Mouse (Mus musculus) liver, embryonic 16.5 days (tissue): ENCODE measurements at regions not wholly inside any gene's neighbourhood (a gene's known extent, or its start where the extent isn't known, plus 50 kb on each side); places are given as distances from the start of the nearest gene placed in this dataset.

Experiments
- ATAC-seq: fragments of 200-750 bp; cut with Nextera tagmentation; 2 replicates; pipeline ENCODE4 v1.8.0; 2017; ENCODE audit warnings: low read depth, mild to moderate bottlenecking, moderate number of reproducible peaks, moderate library complexity
- H3K27ac ChIP-seq: fragments of 300-500 bp; sonication (generic); 2 replicates; pipeline ENCODE4 v1.5.1; 2014; ENCODE audit warnings: mild to moderate bottlenecking, low read length
- H3K27me3 ChIP-seq: fragments of 300-500 bp; sonication (generic); 2 replicates; pipeline ENCODE4 v1.6.1; 2014; ENCODE audit warnings: low read depth, low read length, mixed read lengths; ENCODE audit not compliant: control insufficient read depth, insufficient read depth
- H3K36me3 ChIP-seq: fragments of 300-500 bp; sonication (generic); 2 replicates; pipeline ENCODE4 v1.6.1; 2014; ENCODE audit warnings: mild to moderate bottlenecking; ENCODE audit not compliant: control insufficient read depth, insufficient read depth
- H3K4me1 ChIP-seq: fragments of 300-500 bp; sonication (generic); 2 replicates; pipeline ENCODE4 v1.6.1; 2014; ENCODE audit warnings: low read depth, low read length, mixed read lengths; ENCODE audit not compliant: control insufficient read depth
- H3K4me2 ChIP-seq: fragments of 300-500 bp; sonication (generic); 2 replicates; pipeline ENCODE4 v1.6.1; 2014; ENCODE audit warnings: low read depth, low read length, mixed read lengths
- H3K4me3 ChIP-seq: fragments of 300-500 bp; sonication (generic); 2 replicates; pipeline ENCODE4 v1.5.1; 2014; ENCODE audit warnings: low read depth, mild to moderate bottlenecking, low read length
- H3K9ac ChIP-seq: fragments of 300-500 bp; sonication (generic); 2 replicates; pipeline ENCODE4 v1.6.1; 2014; ENCODE audit warnings: low read depth, low read length
- H3K9me3 ChIP-seq: fragments of 300-500 bp; sonication (generic); replicated peaks from 2 replicates; pipeline ENCODE4 v1.6.1; 2016; ENCODE audit warnings: low read length; ENCODE audit not compliant: control insufficient read depth
- WGBS: fragments of 180-500 bp; shearing (Covaris S2); extraction: QIAGEN DNeasy Blood & Tissue Kit; methylation state at CpG from one replicate; pipeline ENCODE4 v1.1.7; 2014; ENCODE audit not compliant: insufficient replicate concordance; 5-methylcytosine and 5-hydroxymethylcytosine counted together

DNA sequence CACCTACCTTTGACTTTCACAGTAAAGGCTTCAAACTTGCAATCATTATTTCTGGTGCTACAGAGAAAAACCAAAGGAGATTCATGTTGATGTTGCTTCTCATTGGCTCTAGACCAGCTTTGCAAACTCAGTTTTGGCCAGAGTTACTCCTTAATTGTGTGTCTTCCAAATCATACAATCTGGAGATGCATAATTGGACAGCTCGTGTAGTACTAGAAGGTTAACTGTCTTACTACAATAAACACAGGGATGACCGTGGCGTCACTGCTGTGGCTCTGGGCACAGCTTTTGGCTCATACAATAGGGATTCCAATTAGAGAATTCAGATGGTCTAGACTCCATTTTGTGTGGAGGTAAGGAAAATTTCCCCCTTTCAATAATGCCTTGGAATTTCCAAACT lies 544.6 kb downstream of the Tns1 start:
- 65% methylated on average over 3 of the region's 3 CpGs for WGBS
- H3K27ac ChIP-seq: no peak overlapping the region
- no peak for ATAC-seq

DNA sequence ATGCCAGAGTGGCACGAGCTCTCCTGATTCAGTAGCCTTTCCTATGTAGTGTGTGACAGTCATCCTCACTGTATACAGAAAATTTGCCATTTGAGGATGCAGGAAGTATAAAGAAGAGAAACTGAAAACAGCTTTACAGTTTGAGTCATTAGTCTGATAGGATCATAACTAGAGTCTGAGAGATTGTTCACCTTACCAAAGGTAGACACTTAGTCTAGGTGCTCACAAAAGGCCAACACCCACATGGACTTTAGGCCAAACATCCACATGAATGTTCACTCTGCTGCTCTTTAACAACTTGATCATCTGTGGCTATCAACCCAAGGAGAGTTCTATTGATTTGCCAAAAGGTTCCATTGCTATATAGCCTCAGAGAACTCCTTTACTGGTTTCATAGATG lies 547.2 kb downstream of the Tns1 start:
- Histone ChIP-seq H3K4me1 (no peaks in the 10 kb centered on the region), H3K4me2 (no peak overlapping the region), H3K9me3 (no peaks in the 10 kb centered on the region), H3K27ac (no peak overlapping the region), H3K4me3 (no peak overlapping the region), H3K27me3 (no peaks in the 10 kb centered on the region), H3K36me3 (no peaks in the 10 kb centered on the region), H3K9ac (no peak overlapping the region)
- 65% methylated on average over 1 of the region's 1 CpGs for WGBS
- ATAC-seq: no peak

More for the DNA sequence above, 544.6 kb downstream of the Tns1 start:
- no peaks in the 10 kb centered on the region for H3K27me3 ChIP-seq
- no peak overlapping the region for H3K4me3 ChIP-seq
- H3K4me1 ChIP-seq: no peaks in the 10 kb centered on the region
- no peak overlapping the region for H3K4me2 ChIP-seq
- no peaks in the 10 kb centered on the region for H3K9me3 ChIP-seq
- no peak overlapping the region for H3K9ac ChIP-seq
- no peaks in the 10 kb centered on the region for H3K36me3 ChIP-seq

DNA sequence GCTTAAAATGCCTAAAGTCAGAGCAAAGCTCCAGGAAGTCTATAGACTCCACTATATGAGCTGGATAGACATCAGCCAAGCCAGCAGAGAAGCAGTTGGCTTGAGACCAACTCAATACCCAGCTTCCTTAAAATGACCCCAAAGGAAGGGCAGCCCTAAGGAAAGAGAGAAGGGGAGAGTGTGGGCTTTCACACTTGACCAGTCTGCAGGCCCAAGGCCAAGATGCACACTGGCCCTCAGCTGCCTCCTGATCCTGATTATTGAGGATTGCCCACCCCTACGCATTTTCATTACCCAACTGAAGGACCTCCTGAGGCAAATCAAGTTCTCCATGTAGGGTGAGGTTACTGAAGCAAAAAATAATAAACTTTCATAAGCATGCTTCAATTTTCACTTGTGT lies 548.6 kb downstream of the Tns1 start:
- 67% methylated on average over 1 of the region's 1 CpGs for WGBS
- no peaks in the 10 kb centered on the region for H3K27me3 ChIP-seq
- no peak overlapping the region for H3K9ac ChIP-seq
- H3K27ac ChIP-seq: no peak overlapping the region
- H3K4me2 ChIP-seq: no peak overlapping the region
- no peak for ATAC-seq
- H3K9me3 ChIP-seq: no peaks in the 10 kb centered on the region
- H3K4me3 ChIP-seq: no peak overlapping the region
- no peaks in the 10 kb centered on the region for H3K36me3 ChIP-seq
- no peaks in the 10 kb centered on the region for H3K4me1 ChIP-seq

DNA sequence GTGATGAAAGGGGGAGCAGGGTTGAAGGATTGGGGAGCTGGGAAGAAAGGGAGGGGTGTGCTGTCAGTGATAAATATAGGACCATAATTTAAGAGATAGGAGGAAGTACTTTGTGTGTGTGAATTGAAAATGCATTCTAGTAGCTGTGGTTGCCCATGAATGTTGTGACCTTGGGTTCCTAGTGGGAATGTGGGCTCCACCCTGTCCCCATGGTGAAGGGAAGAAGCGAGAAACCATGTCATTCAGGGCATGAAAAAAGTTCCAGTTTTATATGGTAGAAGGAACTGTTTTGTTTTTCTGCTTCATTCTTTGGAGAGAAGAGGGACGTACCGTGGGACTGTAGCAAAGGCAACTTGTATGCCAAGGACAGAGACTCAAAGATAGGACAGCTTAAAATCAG lies 553.3 kb downstream of the Tns1 start:
- no peak overlapping the region for H3K4me3 ChIP-seq
- 57% methylated on average over 3 of the region's 3 CpGs for WGBS
- no peaks in the 10 kb centered on the region for H3K4me1 ChIP-seq
- ATAC-seq: no peak
- no peak overlapping the region for H3K27ac ChIP-seq
- H3K27me3 ChIP-seq: no peaks in the 10 kb centered on the region
- no peak overlapping the region for H3K4me2 ChIP-seq
- H3K9ac ChIP-seq: no peak overlapping the region
- H3K9me3 ChIP-seq: no peaks in the 10 kb centered on the region
- no peaks in the 10 kb centered on the region for H3K36me3 ChIP-seq

DNA sequence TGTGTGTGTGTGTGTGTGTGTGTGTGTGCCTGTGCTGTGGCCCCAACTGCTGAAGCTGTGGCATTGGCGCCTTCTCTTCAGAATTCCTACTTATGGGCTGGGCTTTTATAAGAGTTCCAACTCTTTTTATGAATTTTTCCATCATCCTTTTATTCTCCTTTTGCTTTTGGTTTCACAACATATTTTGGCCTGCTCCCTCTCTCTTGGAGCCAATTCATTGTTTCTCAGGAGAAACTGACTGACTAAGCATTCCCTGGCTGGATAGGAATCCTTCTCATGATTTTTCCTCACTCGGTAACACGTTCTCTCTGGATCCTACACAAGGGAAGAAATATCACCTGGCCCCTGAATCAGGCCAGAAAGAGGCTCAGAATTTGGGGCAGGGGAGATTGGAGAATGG lies 551.1 kb upstream of the Tnp1 start:
- H3K4me2 ChIP-seq: no peak overlapping the region
- H3K9ac ChIP-seq: no peak overlapping the region
- no peaks in the 10 kb centered on the region for H3K9me3 ChIP-seq
- 61% methylated on average over 3 of the region's 3 CpGs for WGBS
- no peaks in the 10 kb centered on the region for H3K27me3 ChIP-seq
- no peaks in the 10 kb centered on the region for H3K4me1 ChIP-seq
- H3K27ac ChIP-seq: no peak overlapping the region
- no peak for ATAC-seq
- no peaks in the 10 kb centered on the region for H3K36me3 ChIP-seq
- H3K4me3 ChIP-seq: no peak overlapping the region

DNA sequence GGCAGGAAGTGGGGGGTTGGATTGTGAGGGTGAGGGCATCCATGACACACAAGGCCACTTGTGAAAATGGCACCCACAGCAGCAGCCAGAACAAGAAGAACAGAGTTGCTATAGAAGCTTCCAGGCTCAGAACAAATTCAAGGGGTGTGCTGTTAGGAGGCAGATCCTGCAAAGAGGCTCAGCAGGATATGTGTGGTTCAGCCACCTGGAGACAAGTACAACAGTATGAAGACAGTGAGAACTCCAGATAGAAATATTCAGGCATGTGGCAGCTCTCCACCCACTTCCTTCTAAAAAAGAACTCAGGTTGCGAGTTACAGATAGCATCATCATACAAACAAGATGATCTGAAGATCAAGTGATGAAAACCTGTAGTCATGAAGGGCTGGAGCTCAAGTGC lies 544.9 kb upstream of the Tnp1 start:
- ATAC-seq: no peak

DNA sequence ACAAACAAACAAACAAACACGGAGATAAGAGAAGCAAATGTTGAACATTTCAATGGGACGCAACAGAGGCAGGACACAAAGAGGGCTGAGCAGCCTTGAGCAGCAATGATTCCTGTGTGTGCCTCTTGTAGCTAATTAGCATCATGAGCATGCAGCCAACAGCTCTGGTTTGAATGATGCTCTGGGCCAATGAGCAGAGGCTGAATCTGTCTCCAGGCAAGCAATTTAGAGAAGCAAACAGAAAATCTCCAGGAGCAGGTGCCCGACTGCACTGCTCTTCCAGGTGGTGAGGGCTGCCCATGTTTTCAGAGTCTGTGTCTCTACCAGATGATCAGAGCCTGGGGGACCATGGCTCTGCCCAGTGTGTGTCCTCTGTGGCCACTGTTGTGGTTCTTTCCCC lies 532.2 kb upstream of the Tnp1 start:
- Histone ChIP-seq H3K27me3 (no peaks in the 10 kb centered on the region), H3K4me1 (no peaks in the 10 kb centered on the region), H3K9me3 (no peaks in the 10 kb centered on the region), H3K27ac (no peak overlapping the region), H3K4me2 (no peak overlapping the region), H3K9ac (no peak overlapping the region), H3K4me3 (no peak overlapping the region), H3K36me3 (no peaks in the 10 kb centered on the region)
- WGBS: 64% methylated on average over 3 of the region's 3 CpGs
- ATAC-seq: no peak

More for the DNA sequence above, 544.9 kb upstream of the Tnp1 start:
- Histone ChIP-seq H3K36me3 (no peaks in the 10 kb centered on the region), H3K4me3 (no peak overlapping the region), H3K4me2 (no peak overlapping the region), H3K9me3 (no peaks in the 10 kb centered on the region), H3K27me3 (no peaks in the 10 kb centered on the region), H3K4me1 (no peaks in the 10 kb centered on the region), H3K27ac (no peak overlapping the region), H3K9ac (no peak overlapping the region)
- WGBS: 58% methylated on average over 1 of the region's 1 CpGs

DNA sequence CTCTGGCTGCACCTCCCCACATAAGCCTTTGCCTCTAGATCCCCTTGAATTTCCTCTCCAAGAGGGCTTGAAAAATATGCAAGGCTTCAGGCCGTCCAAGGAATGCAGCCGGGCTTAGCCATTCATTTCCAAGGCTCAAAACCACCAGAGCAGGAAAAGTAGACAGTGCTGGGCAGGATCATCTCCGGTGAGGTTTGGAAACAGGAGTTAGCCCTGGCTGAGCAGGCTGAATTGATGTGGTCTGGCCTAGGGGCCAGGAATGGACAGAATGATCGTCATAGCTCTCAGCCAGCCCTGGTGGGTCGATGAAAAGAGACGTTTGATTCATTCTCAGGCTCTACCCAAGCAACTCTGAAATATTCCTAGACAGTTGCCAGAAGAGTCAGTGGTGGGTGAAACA lies 529.7 kb upstream of the Tnp1 start:
- Histone ChIP-seq H3K27me3 (no peaks in the 10 kb centered on the region), H3K36me3 (no peaks in the 10 kb centered on the region), H3K9me3 (no peaks in the 10 kb centered on the region), H3K4me3 (no peak overlapping the region), H3K4me2 (no peak overlapping the region), H3K27ac (no peak overlapping the region), H3K9ac (no peak overlapping the region), H3K4me1 (no peaks in the 10 kb centered on the region)
- 70% methylated on average over 6 of the region's 6 CpGs for WGBS
- ATAC-seq: no peak

DNA sequence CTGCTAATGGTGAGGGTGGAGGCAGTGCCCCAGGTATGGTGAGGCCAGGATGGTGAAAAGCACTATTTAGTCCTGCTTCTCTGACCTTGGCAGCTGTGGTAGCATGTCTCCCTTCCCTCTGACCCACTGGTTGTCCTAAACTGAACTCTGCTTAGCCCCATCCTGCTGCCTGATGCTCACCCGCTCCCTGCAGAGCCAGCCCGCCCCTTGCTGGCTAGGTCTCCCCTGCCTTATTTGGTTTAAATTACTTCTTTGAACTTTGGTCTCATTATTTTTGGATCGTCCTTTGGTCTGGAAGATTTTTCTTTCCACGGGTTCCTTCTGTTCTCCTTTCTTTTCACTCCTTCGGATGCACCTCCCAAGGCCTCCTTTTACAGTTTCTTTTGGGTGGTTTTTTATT lies 525.7 kb upstream of the Tnp1 start:
- WGBS: 52% methylated on average over 5 of the region's 5 CpGs
- Histone ChIP-seq H3K4me1 (no peaks in the 10 kb centered on the region), H3K9me3 (no peaks in the 10 kb centered on the region), H3K27me3 (no peaks in the 10 kb centered on the region), H3K4me3 (no peak overlapping the region), H3K36me3 (no peaks in the 10 kb centered on the region), H3K4me2 (no peak overlapping the region), H3K27ac (no peak overlapping the region), H3K9ac (no peak overlapping the region)
- ATAC-seq: no peak

DNA sequence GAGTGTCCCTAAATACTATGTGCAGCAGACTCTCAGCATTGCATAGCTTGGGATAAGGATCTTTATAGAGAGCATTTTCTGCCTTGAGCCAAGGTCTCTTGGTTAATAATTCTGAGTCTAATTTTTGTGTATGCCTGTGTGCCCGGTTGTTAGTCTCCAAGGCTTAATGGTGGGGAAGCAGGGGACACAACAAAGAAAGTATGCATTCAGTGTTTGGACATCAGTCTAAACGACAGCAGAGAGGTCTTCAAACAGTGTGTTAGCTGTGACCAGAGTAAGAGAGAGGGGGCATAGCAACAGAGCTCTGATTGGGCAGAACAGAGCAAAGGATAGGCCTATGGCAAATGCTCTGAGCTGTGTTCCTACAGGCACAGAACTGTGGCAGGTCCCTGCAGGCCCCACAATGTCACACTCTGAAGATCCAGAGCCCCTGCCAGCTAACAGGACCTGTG lies 522.7 kb upstream of the Tnp1 start:
- Histone ChIP-seq H3K4me1 (no peaks in the 10 kb centered on the region), H3K36me3 (no peaks in the 10 kb centered on the region), H3K27me3 (no peaks in the 10 kb centered on the region), H3K4me2 (no peak overlapping the region), H3K4me3 (no peak overlapping the region), H3K9ac (no peak overlapping the region), H3K27ac (no peak overlapping the region), H3K9me3 (no peaks in the 10 kb centered on the region)
- WGBS: 35% methylated on average over 2 of the region's 2 CpGs
- no peak for ATAC-seq
